Mouse (Mus musculus) forebrain, embryonic 11.5 days (tissue): ENCODE data around the gene Creb3. TPM values are rescaled to one million over a fixed set of nuclear protein-coding genes. Genes with fewer than 3 reads are reported as not detected.

Experiments
- polyA plus RNA-seq: library from polyadenylated mRNA; unstranded; fragments of >200 nt; fragmentation: Nextera tagmentation; extraction: Ambion mirVana; gene quantifications from 2 replicates; pipeline ENCODE4 v1.2.1, GENCODE M21; 2014

The Creb3 gene
- polyA plus RNA-seq, 1 experiment from 2014 or later: 42.8 TPM

Other genes with a start within 250 kb of the Creb3 start
- gene Rusc2, start 180.4 kb upstream of the Creb3 start, polyA plus RNA-seq: 11.6 and 12.4 TPM in 2 replicates
- gene Fam166b, start 133.2 kb upstream of the Creb3 start, polyA plus RNA-seq: 0.28 and 0.31 TPM in 2 replicates
- 9.3 and 10.7 TPM in 2 replicates for gene Tesk1, start 120.4 kb upstream of the Creb3 start, polyA plus RNA-seq
- 2.6 and 4.8 TPM in 2 replicates for gene Cd72, start 107.7 kb upstream of the Creb3 start, polyA plus RNA-seq
- not detected in 2 replicates for gene Sit1, start 78.6 kb upstream of the Creb3 start, polyA plus RNA-seq
- 50.3 and 54.3 TPM in 2 replicates for gene Ccdc107, start 69.4 kb upstream of the Creb3 start, polyA plus RNA-seq
- gene Arhgef39, start 62.6 kb upstream of the Creb3 start, polyA plus RNA-seq: 55.3 and 61.1 TPM in 2 replicates
- 0.52 and 0.87 TPM in 2 replicates for gene Car9, start 55.4 kb upstream of the Creb3 start, polyA plus RNA-seq
- 46.7 and 52.7 TPM in 2 replicates for gene Tpm2, start 38.6 kb upstream of the Creb3 start, polyA plus RNA-seq
- gene Tln1, start 359 bp downstream of the Creb3 start, polyA plus RNA-seq: 45.9 and 46.7 TPM in 2 replicates
- 26.0 and 38.7 TPM in 2 replicates for gene Rgp1, start 16.4 kb downstream of the Creb3 start, polyA plus RNA-seq
- 31.0 and 32.4 TPM in 2 replicates for gene Gba2, start 16.5 kb downstream of the Creb3 start, polyA plus RNA-seq
- 1.9 and 2.8 TPM in 2 replicates for gene Msmp, start 22.2 kb downstream of the Creb3 start, polyA plus RNA-seq
- gene Npr2, start 69.6 kb downstream of the Creb3 start, polyA plus RNA-seq: 9.8 and 10.8 TPM in 2 replicates
- 1.7 and 2.3 TPM in 2 replicates for gene Spag8, start 91.3 kb downstream of the Creb3 start, polyA plus RNA-seq
- 64.1 and 66.8 TPM in 2 replicates for gene Hint2, start 94.1 kb downstream of the Creb3 start, polyA plus RNA-seq
- gene Tmem8b, start 106.6 kb downstream of the Creb3 start, polyA plus RNA-seq: 5.2 and 6.4 TPM in 2 replicates
- 2.5 and 2.7 TPM in 2 replicates for gene Fam221b, start 106.8 kb downstream of the Creb3 start, polyA plus RNA-seq
- gene Olfr70, start 138.5 kb downstream of the Creb3 start, polyA plus RNA-seq: not detected in 2 replicates
- gene Olfr71, start 147.9 kb downstream of the Creb3 start, polyA plus RNA-seq: not detected in 2 replicates
- gene Hrct1, start 164.9 kb downstream of the Creb3 start, polyA plus RNA-seq: not detected in 2 replicates
- gene Spaar, start 167.7 kb downstream of the Creb3 start, polyA plus RNA-seq: not detected in 2 replicates
- not detected in 2 replicates for gene Olfr159, start 208.7 kb downstream of the Creb3 start, polyA plus RNA-seq